Mouse (Mus musculus): ENCODE measurements around the gene Trp53bp1. TPM values are rescaled to one million over a fixed set of nuclear protein-coding genes. Genes with fewer than 3 reads are reported as not detected.

The Trp53bp1 gene
- polyA plus RNA-seq, 1 experiment, result 13.3 TPM

- TF ChIP-seq FOSL1 (IDR thresholded peaks at IDR 0.05; ENCODE audit: insufficient read depth, low read length, poor library complexity, severe bottlenecking) (no peak), MYOD1 (IDR thresholded peaks at IDR 0.05; ENCODE audit: control insufficient read depth, insufficient read length, low read depth) (no peak), CTCF (IDR thresholded peaks at IDR 0.05; ENCODE audit: control insufficient read depth, insufficient read depth, insufficient read length) (no peak), MAX (IDR thresholded peaks at IDR 0.05) (no peak), USF1 (IDR thresholded peaks at IDR 0.05; ENCODE audit: low read depth) (no peak), MYOG (IDR thresholded peaks at IDR 0.05; ENCODE audit: control insufficient read depth, extremely low read depth, insufficient read length) (no peak), CEBPB (IDR thresholded peaks at IDR 0.05; ENCODE audit: low read depth) (no peak)
- Histone ChIP-seq H3K4me3 (ENCODE audit: insufficient read depth, poor library complexity, severe bottlenecking) (no peak overlapping the region), H3K79me2 (ENCODE audit: control insufficient read depth, insufficient read depth) (no peaks in the 10 kb centered on the region), H3K36me3 (ENCODE audit: control insufficient read depth, insufficient read depth) (peaks cover 87% of the 10 kb centered on the region), H3K27me3 (ENCODE audit: control insufficient read depth, insufficient read depth, insufficient read length) (no peaks in the 10 kb centered on the region), H3K79me3 (ENCODE audit: low read depth) (no peaks in the 10 kb centered on the region), H3ac (ENCODE audit: control insufficient read depth, insufficient read length, low read depth) (no peak overlapping the region)
Observed at GRCm38 (mm10) chr2:121184142-121184541, 87.1 kb downstream of the Trp53bp1 start.

DNA sequence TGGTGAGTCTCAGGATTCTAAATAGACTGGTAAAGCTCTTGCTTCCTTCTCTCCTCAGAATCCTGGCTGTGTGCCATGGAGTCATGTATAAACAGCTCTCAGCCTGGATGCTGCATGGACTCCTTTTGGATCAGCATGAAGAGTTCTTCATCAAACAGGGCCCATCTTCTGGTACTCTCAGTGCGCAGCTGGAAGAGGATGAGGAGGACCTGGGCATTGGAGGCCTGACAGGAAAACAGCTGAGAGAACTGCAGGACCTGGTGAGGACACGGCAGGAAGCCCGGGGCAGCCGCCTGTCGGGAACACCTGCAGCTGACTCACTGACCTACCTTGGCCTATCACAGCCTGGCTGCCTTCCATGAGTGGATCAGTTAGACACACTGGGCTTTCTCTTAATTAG lies 87.8 kb downstream of the Trp53bp1 start:
- Histone ChIP-seq H3K36me3 (ENCODE audit: control insufficient read depth, insufficient read depth) (peaks cover 87% of the 10 kb centered on the region), H3K27me3 (ENCODE audit: control insufficient read depth, insufficient read depth, insufficient read length) (no peaks in the 10 kb centered on the region), H3ac (ENCODE audit: control insufficient read depth, insufficient read length, low read depth) (no peak overlapping the region), H3K79me2 (ENCODE audit: control insufficient read depth, insufficient read depth) (no peaks in the 10 kb centered on the region), H3K4me3 (ENCODE audit: insufficient read depth, poor library complexity, severe bottlenecking) (no peak overlapping the region), H3K79me3 (ENCODE audit: low read depth) (no peaks in the 10 kb centered on the region)
- TF ChIP-seq CEBPB (IDR thresholded peaks at IDR 0.05; ENCODE audit: low read depth) (no peak), MAX (IDR thresholded peaks at IDR 0.05) (no peak), MYOG (IDR thresholded peaks at IDR 0.05; ENCODE audit: control insufficient read depth, extremely low read depth, insufficient read length) (no peak), CTCF (IDR thresholded peaks at IDR 0.05; ENCODE audit: control insufficient read depth, insufficient read depth, insufficient read length) (no peak), FOSL1 (IDR thresholded peaks at IDR 0.05; ENCODE audit: insufficient read depth, low read length, poor library complexity, severe bottlenecking) (no peak), MYOD1 (IDR thresholded peaks at IDR 0.05; ENCODE audit: control insufficient read depth, insufficient read length, low read depth) (no peak), USF1 (IDR thresholded peaks at IDR 0.05; ENCODE audit: low read depth) (no peak)

DNA sequence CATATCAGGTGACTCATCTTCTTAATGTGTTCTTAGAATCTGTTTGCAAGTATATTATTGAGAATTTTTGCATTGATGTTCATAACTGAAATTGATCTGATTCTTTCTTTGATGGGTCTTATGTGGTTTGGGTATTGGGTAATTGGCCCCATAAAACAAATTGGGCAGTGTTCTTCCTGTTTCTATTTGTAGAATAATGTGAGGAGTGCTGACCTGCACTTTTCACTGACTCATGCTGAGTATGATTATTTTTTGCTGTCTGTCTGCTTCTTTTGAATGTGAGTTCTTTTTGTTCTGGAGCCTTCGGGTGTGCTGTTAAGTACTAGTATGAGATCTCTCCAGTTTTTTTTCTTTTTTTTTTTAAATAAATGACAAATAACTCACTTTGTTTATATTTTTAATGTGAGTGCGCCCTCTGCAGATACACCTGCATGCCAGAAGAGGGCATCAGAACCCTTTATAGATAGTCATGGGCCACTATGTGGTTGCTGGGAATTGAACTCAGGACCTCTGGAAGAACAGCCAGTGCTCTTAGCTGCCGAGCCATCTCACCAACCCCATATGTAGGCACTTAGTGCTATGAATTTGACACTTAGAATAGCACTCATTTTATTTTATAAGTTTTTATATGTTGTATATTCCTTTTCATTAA lies 92.3 kb downstream of the Trp53bp1 start:
- Histone ChIP-seq H3K27me3 (ENCODE audit: control insufficient read depth, insufficient read depth, insufficient read length) (no peaks in the 10 kb centered on the region), H3K36me3 (ENCODE audit: control insufficient read depth, insufficient read depth) (peaks cover 91% of the 10 kb centered on the region), H3K79me2 (ENCODE audit: control insufficient read depth, insufficient read depth) (no peaks in the 10 kb centered on the region), H3K79me3 (ENCODE audit: low read depth) (peaks cover 3% of the 10 kb centered on the region), H3K4me3 (ENCODE audit: insufficient read depth, poor library complexity, severe bottlenecking) (no peak overlapping the region), H3ac (ENCODE audit: control insufficient read depth, insufficient read length, low read depth) (no peak overlapping the region)
- TF ChIP-seq CTCF (IDR thresholded peaks at IDR 0.05; ENCODE audit: control insufficient read depth, insufficient read depth, insufficient read length) (no peak), USF1 (IDR thresholded peaks at IDR 0.05; ENCODE audit: low read depth) (no peak), MYOG (IDR thresholded peaks at IDR 0.05; ENCODE audit: control insufficient read depth, extremely low read depth, insufficient read length) (no peak), CEBPB (IDR thresholded peaks at IDR 0.05; ENCODE audit: low read depth) (no peak), FOSL1 (IDR thresholded peaks at IDR 0.05; ENCODE audit: insufficient read depth, low read length, poor library complexity, severe bottlenecking) (no peak), MAX (IDR thresholded peaks at IDR 0.05) (no peak), MYOD1 (IDR thresholded peaks at IDR 0.05; ENCODE audit: control insufficient read depth, insufficient read length, low read depth) (no peak)

DNA sequence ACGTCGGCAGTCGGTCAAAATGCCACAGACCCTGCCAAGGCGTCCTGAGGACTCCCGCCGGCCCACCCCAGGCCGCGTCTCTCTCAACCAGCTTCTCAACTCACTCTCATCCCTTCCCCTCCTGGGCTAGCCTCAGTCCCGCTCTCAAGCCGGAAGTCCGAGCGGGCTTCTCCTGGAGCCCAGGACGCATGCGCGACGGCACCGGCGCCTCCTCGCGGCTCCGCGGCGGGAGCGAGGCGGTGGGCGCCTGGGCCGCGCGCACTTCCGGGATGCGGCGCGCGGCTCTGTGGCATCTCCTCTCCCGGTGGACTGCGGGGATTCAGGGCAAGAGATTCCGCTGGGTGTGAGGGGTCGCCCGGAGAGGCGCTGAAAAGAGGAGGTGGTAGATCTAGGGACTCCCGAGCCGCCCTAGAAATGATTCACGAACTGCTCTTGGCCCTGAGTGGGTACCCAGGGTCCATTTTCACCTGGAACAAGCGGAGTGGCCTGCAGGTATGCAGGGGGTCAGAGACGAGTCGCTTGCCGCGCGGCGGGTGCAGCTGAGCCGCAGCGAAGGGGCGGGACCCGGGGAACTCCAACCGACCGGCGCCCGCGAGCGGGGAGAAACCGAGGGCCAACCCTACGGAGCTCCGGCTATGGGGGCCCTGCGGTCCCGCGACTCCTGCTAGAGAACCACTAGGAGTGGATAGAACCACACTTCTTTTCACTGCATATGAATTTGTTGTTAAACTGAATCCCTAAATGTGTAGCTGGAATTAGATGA lies 100.0 kb downstream of the Trp53bp1 start, which contains the start of gene Zscan29:
TSS of gene Zscan29 (minus strand) at position 146 of the 763 bp plus-strand sequence.
- H3K79me2 ChIP-seq (ENCODE audit: control insufficient read depth, insufficient read depth), result peaks cover 46% of the 10 kb centered on the region
- TF ChIP-seq CTCF (IDR thresholded peaks at IDR 0.05; ENCODE audit: control insufficient read depth, insufficient read depth, insufficient read length) (no peak), CEBPB (IDR thresholded peaks at IDR 0.05; ENCODE audit: low read depth) (no peak), MYOD1 (IDR thresholded peaks at IDR 0.05; ENCODE audit: control insufficient read depth, insufficient read length, low read depth) (no peak), MAX (IDR thresholded peaks at IDR 0.05) (peak; percentile 88), FOSL1 (IDR thresholded peaks at IDR 0.05; ENCODE audit: insufficient read depth, low read length, poor library complexity, severe bottlenecking) (no peak)
- peaks cover 27% of the 10 kb centered on the region for H3K79me3 ChIP-seq (ENCODE audit: low read depth)
- H3ac ChIP-seq (ENCODE audit: control insufficient read depth, insufficient read length, low read depth), result peak within 1 kb of the TSS; percentile 77
- peaks cover 35% of the 10 kb centered on the region for H3K36me3 ChIP-seq (ENCODE audit: control insufficient read depth, insufficient read depth)
- H3K4me3 ChIP-seq (ENCODE audit: insufficient read depth, poor library complexity, severe bottlenecking), result peak within 1 kb of the TSS; percentile 95
- H3K27me3 ChIP-seq (ENCODE audit: control insufficient read depth, insufficient read depth, insufficient read length), result no peaks in the 10 kb centered on the region

DNA sequence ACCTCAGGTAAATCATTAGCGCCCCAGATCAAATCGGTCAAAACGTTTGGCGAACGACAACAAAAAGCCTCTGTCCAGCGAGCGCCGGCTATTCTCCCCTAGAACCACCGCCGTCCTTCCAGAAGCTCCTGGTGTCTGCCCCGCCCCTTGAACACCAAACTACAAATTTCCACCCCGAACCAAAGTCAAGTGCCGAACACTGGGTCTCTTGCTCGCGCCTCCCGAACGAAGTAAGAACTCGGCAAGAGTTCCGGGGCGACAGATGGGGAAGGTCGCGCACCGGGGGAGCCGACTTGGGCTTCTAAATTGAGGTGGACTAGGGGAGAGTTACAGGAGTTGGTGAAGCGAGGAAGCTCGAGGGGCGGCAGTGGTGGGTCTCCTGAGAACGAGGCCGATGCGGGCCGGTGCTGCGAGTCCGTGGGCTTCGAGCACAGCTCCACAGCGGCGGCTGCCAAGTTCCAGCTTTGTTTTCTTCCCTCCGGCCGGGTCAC lies 100.7 kb downstream of the Trp53bp1 start, which contains the start of gene Tubgcp4:
TSS of gene Tubgcp4 (plus strand) at position 174 of the 491 bp plus-strand sequence.
- Histone ChIP-seq H3K79me3 (ENCODE audit: low read depth) (peaks cover 27% of the 10 kb centered on the region), H3K4me3 (ENCODE audit: insufficient read depth, poor library complexity, severe bottlenecking) (peak within 1 kb of the TSS; percentile 95), H3K36me3 (ENCODE audit: control insufficient read depth, insufficient read depth) (peaks cover 35% of the 10 kb centered on the region), H3K27me3 (ENCODE audit: control insufficient read depth, insufficient read depth, insufficient read length) (no peaks in the 10 kb centered on the region), H3K79me2 (ENCODE audit: control insufficient read depth, insufficient read depth) (peaks cover 46% of the 10 kb centered on the region), H3ac (ENCODE audit: control insufficient read depth, insufficient read length, low read depth) (peak within 1 kb of the TSS; percentile 77)
- TF ChIP-seq USF1 (IDR thresholded peaks at IDR 0.05; ENCODE audit: low read depth) (no peak), MYOD1 (IDR thresholded peaks at IDR 0.05; ENCODE audit: control insufficient read depth, insufficient read length, low read depth) (no peak), CEBPB (IDR thresholded peaks at IDR 0.05; ENCODE audit: low read depth) (no peak), CTCF (IDR thresholded peaks at IDR 0.05; ENCODE audit: control insufficient read depth, insufficient read depth, insufficient read length) (no peak), MYOG (IDR thresholded peaks at IDR 0.05; ENCODE audit: control insufficient read depth, extremely low read depth, insufficient read length) (no peak), FOSL1 (IDR thresholded peaks at IDR 0.05; ENCODE audit: insufficient read depth, low read length, poor library complexity, severe bottlenecking) (no peak), MAX (IDR thresholded peaks at IDR 0.05) (no peak)

All from C2C12 (cell line).